Mouse (Mus musculus) CH12.LX (cell line): ENCODE results near the gene Trim80. TPM values are rescaled to one million over a fixed set of nuclear protein-coding genes. Genes with fewer than 3 reads are reported as not detected.

Source experiments
- DNase-seq: peaks from one replicate; pipeline ENCODE4 v3.0.0-alpha.2; 2013; ENCODE audit errors: extremely low read depth
- H3K27ac ChIP-seq: 2 replicates; pipeline ENCODE4 v1.5.1; 2012; ENCODE audit warnings: low read depth, mild to moderate bottlenecking, control low read depth, moderate library complexity; ENCODE audit not compliant: insufficient read depth
- H3K27me3 ChIP-seq: replicated peaks from 2 replicates; pipeline ENCODE3; 2012; ENCODE audit warnings: inconsistent platforms
- H3K36me3 ChIP-seq, 2 experiments: replicated peaks in 1 of 2; 2 replicates each; pipeline versions ENCODE3 to v1.6.1; 2012; ENCODE audit warnings: inconsistent platforms in 1 of 2, low read length in 1 of 2, mild to moderate bottlenecking in 1 of 2, mixed read lengths in 1 of 2, moderate library complexity in 1 of 2; ENCODE audit not compliant: control insufficient read depth in 1 of 2, insufficient read depth in 1 of 2
- H3K4me1 ChIP-seq, 2 experiments: 2 replicates each; pipeline ENCODE4 v1.6.1; 2012; ENCODE audit warnings: inconsistent platforms in 1 of 2, moderate library complexity in 1 of 2; ENCODE audit not compliant: insufficient read depth in 2 of 2, control insufficient read depth in 1 of 2
- H3K4me2 ChIP-seq: 2 replicates; pipeline ENCODE4 v1.6.1; 2012; ENCODE audit warnings: low read depth, mild to moderate bottlenecking, control low read depth; ENCODE audit not compliant: poor library complexity, insufficient read depth, severe bottlenecking
- H3K4me3 ChIP-seq, 3 experiments: fragments of 150-350 bp in 1 of 3; sonication (generic) in 1 of 3; replicated peaks in 1 of 3; 2 replicates each; pipeline versions ENCODE3 to v1.5.1; 2011 to 2012; ENCODE audit warnings: low read depth in 2 of 3, low read length in 2 of 3, mild to moderate bottlenecking in 2 of 3, moderate library complexity in 2 of 3, control low read depth in 1 of 3, improper control_type of control experiment in 1 of 3, inconsistent platforms in 1 of 3, mixed read lengths in 1 of 3; ENCODE audit not compliant: poor library complexity in 1 of 3
- H3K79me2 ChIP-seq: replicated peaks from 2 replicates; pipeline ENCODE4 v1.6.1; 2012; ENCODE audit warnings: mild to moderate bottlenecking, moderate library complexity; ENCODE audit not compliant: control insufficient read depth, poor library complexity, insufficient read depth, severe bottlenecking; ENCODE audit errors: extremely low read depth
- H3K9ac ChIP-seq: 2 replicates; pipeline ENCODE4 v1.6.1; 2012; ENCODE audit warnings: low read depth, mild to moderate bottlenecking, control low read depth, moderate library complexity; ENCODE audit not compliant: insufficient read depth
- H3K9me3 ChIP-seq: replicated peaks from 2 replicates; pipeline ENCODE3; 2012; ENCODE audit warnings: low read length, inconsistent platforms, mixed read lengths
- BHLHE40 ChIP-seq: IDR thresholded peaks from 2 replicates; pipeline ENCODE4 v1.6.1; 2011; ENCODE audit warnings: mild to moderate bottlenecking, low read depth, low read length, improper control_type of control experiment
- CHD1 ChIP-seq: IDR thresholded peaks from 2 replicates; pipeline ENCODE4 v1.6.1; 2012; ENCODE audit warnings: low read depth, low read length, improper control_type of control experiment, inconsistent platforms
- CHD2 ChIP-seq: IDR thresholded peaks from 2 replicates; pipeline ENCODE4 v1.6.1; 2011; ENCODE audit warnings: low read length, improper control_type of control experiment
- CTCF ChIP-seq, 2 experiments: IDR thresholded peaks in 1 of 2; conservative IDR thresholded peaks in 1 of 2; 2 replicates each; pipeline ENCODE4 v1.5.1; 2011 to 2012; ENCODE audit warnings: low read depth in 2 of 2, low read length in 2 of 2, improper control_type of control experiment in 1 of 2, inconsistent platforms in 1 of 2, mild to moderate bottlenecking in 1 of 2, moderate library complexity in 1 of 2
- E2F4 ChIP-seq: IDR thresholded peaks from 2 replicates; pipeline ENCODE4 v1.6.1; 2011; ENCODE audit warnings: low read depth, low read length, improper control_type of control experiment; ENCODE audit not compliant: insufficient replicate concordance
- GABPA ChIP-seq: IDR thresholded peaks from 2 replicates; pipeline ENCODE4 v1.6.1; 2012; ENCODE audit warnings: low read depth, low read length, improper control_type of control experiment, inconsistent platforms; ENCODE audit not compliant: insufficient replicate concordance
- HCFC1 ChIP-seq: IDR thresholded peaks from 2 replicates; pipeline ENCODE4 v1.6.1; 2012; ENCODE audit warnings: low read depth, mild to moderate bottlenecking, inconsistent platforms, low read length, improper control_type of control experiment
- IRF4 ChIP-seq: IDR thresholded peaks from 2 replicates; pipeline ENCODE4 v1.6.1; 2014; ENCODE audit warnings: low read depth, mild to moderate bottlenecking, inconsistent platforms, low read length, improper control_type of control experiment
- JUN ChIP-seq: IDR thresholded peaks from 2 replicates; pipeline ENCODE4 v1.6.1; 2011; ENCODE audit warnings: low read depth, mild to moderate bottlenecking, low read length, improper control_type of control experiment, moderate library complexity; ENCODE audit not compliant: insufficient read depth
- MXI1 ChIP-seq: IDR thresholded peaks from 2 replicates; pipeline ENCODE4 v1.6.1; 2011; ENCODE audit warnings: mild to moderate bottlenecking, low read depth, low read length, improper control_type of control experiment
- MYC ChIP-seq: IDR thresholded peaks from 2 replicates; pipeline ENCODE4 v1.6.1; 2011; ENCODE audit warnings: low read depth, mild to moderate bottlenecking, improper control_type of control experiment, low read length
- NRF1 ChIP-seq: IDR thresholded peaks from 2 replicates; pipeline ENCODE4 v1.6.1; 2014; ENCODE audit warnings: low read depth, mild to moderate bottlenecking, inconsistent platforms, low read length, improper control_type of control experiment, moderate library complexity
- RAD21 ChIP-seq: IDR thresholded peaks from 2 replicates; pipeline ENCODE4 v1.6.1; 2011; ENCODE audit warnings: low read depth, mild to moderate bottlenecking, low read length, improper control_type of control experiment, moderate library complexity
- SMC3 ChIP-seq: IDR thresholded peaks from 2 replicates; pipeline ENCODE4 v1.6.1; 2011; ENCODE audit warnings: low read depth, low read length, improper control_type of control experiment
- TBP ChIP-seq: conservative IDR thresholded peaks from 2 replicates; pipeline ENCODE4 v1.6.1; 2011; ENCODE audit warnings: low read depth, low read length, improper control_type of control experiment
- TCF12 ChIP-seq: IDR thresholded peaks from 2 replicates; pipeline ENCODE4 v1.6.1; 2014; ENCODE audit warnings: low read depth, mild to moderate bottlenecking, inconsistent platforms, low read length, improper control_type of control experiment
- UBTF ChIP-seq: IDR thresholded peaks from 2 replicates; pipeline ENCODE4 v1.6.1; 2012; ENCODE audit warnings: low read depth, mild to moderate bottlenecking, inconsistent platforms, low read length, improper control_type of control experiment, moderate library complexity
- ZC3H11A ChIP-seq: IDR thresholded peaks from 2 replicates; pipeline ENCODE4 v1.6.1; 2012; ENCODE audit warnings: low read depth, mild to moderate bottlenecking, inconsistent platforms, low read length, improper control_type of control experiment
- ZMIZ1 ChIP-seq: IDR thresholded peaks from 2 replicates; pipeline ENCODE4 v1.6.1; 2012; ENCODE audit warnings: low read depth, mild to moderate bottlenecking, inconsistent platforms, low read length, improper control_type of control experiment
- dilution Hi-C: fragments of 300-500 bp; cut with MboI; formaldehyde crosslinking; loops from 2 replicates; pipeline ENCODE4 v1.14.3; 2020; ENCODE audit warnings: low sequenced_read_pairs; ENCODE audit not compliant: extremely low pct_unique_long_range_greater_than_20kb, extremely low pct_ligation_motif_present
- in situ Hi-C: fragments of 300-500 bp; cut with MboI; formaldehyde crosslinking; loops from 3 replicates; pipeline ENCODE4 v1.14.3; 2019; ENCODE audit warnings: low sequenced_read_pairs, low pct_ligation_motif_present, low pct_unique_long_range_greater_than_20kb, mixed read lengths
- polyA plus RNA-seq: library from polyadenylated mRNA; unstranded; fragments of >175 nt; gene quantifications from 2 replicates; pipeline ENCODE4 v1.2.1, GENCODE M21; 2012; ENCODE audit warnings: low read depth; ENCODE audit not compliant: insufficient read length
- total RNA-seq, 2 experiments: library from RNA; depleted of rRNA; stranded (reverse); fragments of 300-350 nt in 1 of 2; fragments of >200 nt in 1 of 2; gene quantifications; 2 replicates each; pipeline ENCODE4 v1.2.3; 2012 to 2014

The Trim80 gene
- total and polyA plus RNA-seq, 3 experiments, result not detected

GRCm38 (mm10) chr11:115464851-115465250, 24.5 kb downstream of the Trim80 start:
- H3K79me2 ChIP-seq, result no peaks in the 10 kb centered on the region
- dilution Hi-C loops (no loop called here), in situ Hi-C loops (no loop called here)
- no peak overlapping the region for H3K27ac ChIP-seq
- peaks cover 5 to 6% of the 10 kb centered on the region in 2 experiments for H3K36me3 ChIP-seq
- TF ChIP-seq TBP (no peak), HCFC1 (no peak), NRF1 (no peak), JUN (no peak), MXI1 (no peak), ZC3H11A (no peak), RAD21 (no peak), SMC3 (no peak), ZMIZ1 (no peak), IRF4 (no peak), UBTF (no peak), GABPA (no peak)
- no peak overlapping the region for H3K4me3 ChIP-seq
- no peak overlapping the region for H3K4me2 ChIP-seq
- no peak overlapping the region for H3K9ac ChIP-seq
- no peak for DNase-seq
- H3K4me1 ChIP-seq, result peaks cover 3 to 17% of the 10 kb centered on the region in 2 experiments
- peaks cover 27% of the 10 kb centered on the region for H3K27me3 ChIP-seq
- H3K9me3 ChIP-seq, result no peaks in the 10 kb centered on the region

DNA sequence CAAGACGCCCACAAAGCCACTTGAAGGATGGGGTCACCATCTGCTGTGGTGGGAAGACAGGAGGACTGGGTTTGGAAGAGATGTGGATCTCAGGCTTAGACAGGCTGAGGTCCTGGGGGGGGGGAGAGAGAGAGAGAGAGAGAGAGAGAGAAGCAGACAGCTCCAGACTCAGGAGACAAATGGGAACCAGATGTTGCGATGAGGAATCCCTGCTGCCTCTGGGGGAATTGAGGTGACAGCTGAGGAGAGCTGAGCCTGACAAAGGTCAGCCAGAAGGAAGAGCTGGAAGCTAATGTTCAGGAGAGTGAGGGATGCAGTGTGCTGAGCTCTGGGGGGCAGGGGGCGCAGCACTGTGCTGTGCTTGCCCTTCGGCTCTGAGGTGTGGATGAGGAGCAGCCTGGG, 26.9 kb downstream of the Trim80 start:
- Histone ChIP-seq H3K4me1 (peaks cover 7 to 18% of the 10 kb centered on the region in 2 experiments), H3K27ac (no peak overlapping the region), H3K36me3 (peaks cover 5 to 7% of the 10 kb centered on the region in 2 experiments), H3K9ac (no peak overlapping the region), H3K79me2 (no peaks in the 10 kb centered on the region), H3K9me3 (no peaks in the 10 kb centered on the region), H3K27me3 (peaks cover 23% of the 10 kb centered on the region), H3K4me2 (no peak overlapping the region), H3K4me3 (no peak overlapping the region)
- in situ Hi-C loops (no loop called here), dilution Hi-C loops (no loop called here)
- DNase-seq, result no peak
- no peak for TF ChIP-seq E2F4
- no peak for TF ChIP-seq TCF12
- TF ChIP-seq JUN, result no peak
- TF ChIP-seq MXI1, result no peak
- TF ChIP-seq MYC, result no peak
- TF ChIP-seq CTCF (conservative IDR thresholded peaks at IDR 0.05 in 1 of 2, IDR thresholded peaks at IDR 0.05 in 1 of 2; ENCODE audit: low read depth in 2 of 2, low read length in 2 of 2), result no peak
- TF ChIP-seq CHD1, result no peak
- TF ChIP-seq UBTF, result no peak
- TF ChIP-seq HCFC1, result no peak
- no peak for TF ChIP-seq BHLHE40
- no peak for TF ChIP-seq CHD2
